Mouse (Mus musculus) brain, embryonic 18.5 days (tissue): ENCODE measurements around the gene Pdgfc.

Experiments
- DNase-seq: peaks from one replicate; pipeline ENCODE4 v3.0.0-alpha.2; 2012; ENCODE audit warnings: low read depth, low spot score

Pdgfc gene

DNA sequence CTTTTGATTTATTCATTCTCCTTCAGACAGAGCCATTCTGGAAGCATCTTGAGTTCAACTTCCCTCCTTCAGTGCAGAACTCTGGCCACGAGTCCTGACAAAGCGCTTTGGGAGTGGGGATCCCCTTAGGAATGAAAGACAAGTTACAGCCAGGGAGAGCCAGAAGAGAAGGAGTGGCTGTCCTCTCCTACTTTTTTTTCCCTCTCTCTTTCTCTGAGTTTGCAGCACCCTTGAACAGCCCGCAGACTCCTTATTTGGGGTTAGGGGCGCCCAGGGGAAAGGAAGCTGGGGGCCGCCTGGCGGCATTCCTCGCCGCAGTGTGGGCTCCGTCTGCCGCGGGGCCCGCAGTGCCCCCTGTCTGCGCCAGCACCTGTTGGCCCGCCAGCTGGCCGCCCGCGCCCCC is at the start of gene Pdgfc:
Gene Pdgfc (plus strand): TSS at position 266 of the 403 bp plus-strand sequence.
- DNase-seq, result no peak

DNA sequence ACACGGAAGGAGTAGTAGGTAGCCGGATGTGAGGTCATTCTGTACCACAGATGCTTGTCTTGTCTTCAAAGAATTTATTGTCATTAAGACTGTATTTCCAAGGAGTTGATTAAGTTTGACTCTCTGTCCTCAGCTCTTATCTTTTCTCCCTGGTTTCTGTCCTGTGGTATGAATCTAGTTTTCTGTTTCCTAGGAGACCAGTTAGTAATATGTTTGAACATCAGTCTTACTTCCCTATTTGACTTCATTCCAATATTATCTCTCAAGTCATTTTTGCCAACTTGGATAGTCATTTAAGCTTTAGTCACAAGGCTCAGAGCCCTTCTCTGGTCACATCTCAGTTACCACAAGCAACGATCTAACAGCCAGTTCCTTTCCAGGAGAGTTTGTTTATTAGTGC is 27.0 kb upstream of the Pdgfc start:
- DNase-seq, result no peak

DNA sequence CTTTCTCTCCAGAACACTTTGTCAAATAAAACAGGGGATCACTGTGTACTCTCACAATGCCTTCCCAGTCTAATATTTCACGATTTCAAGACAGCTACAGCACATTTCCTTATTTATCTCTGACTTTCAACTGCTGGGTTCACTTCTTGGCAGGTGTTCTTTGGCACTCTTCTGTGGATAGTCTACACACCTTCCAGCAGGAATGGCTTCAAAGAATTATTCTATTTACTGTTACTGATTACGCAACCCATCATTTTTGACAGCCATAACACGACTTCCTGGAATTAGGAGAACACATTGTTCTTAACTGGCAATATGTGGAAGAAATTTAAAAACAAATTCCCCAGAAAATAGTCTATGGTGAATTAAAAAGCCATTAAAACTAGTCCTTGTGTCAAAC is 26.3 kb upstream of the Pdgfc start:
- no peak for DNase-seq

DNA sequence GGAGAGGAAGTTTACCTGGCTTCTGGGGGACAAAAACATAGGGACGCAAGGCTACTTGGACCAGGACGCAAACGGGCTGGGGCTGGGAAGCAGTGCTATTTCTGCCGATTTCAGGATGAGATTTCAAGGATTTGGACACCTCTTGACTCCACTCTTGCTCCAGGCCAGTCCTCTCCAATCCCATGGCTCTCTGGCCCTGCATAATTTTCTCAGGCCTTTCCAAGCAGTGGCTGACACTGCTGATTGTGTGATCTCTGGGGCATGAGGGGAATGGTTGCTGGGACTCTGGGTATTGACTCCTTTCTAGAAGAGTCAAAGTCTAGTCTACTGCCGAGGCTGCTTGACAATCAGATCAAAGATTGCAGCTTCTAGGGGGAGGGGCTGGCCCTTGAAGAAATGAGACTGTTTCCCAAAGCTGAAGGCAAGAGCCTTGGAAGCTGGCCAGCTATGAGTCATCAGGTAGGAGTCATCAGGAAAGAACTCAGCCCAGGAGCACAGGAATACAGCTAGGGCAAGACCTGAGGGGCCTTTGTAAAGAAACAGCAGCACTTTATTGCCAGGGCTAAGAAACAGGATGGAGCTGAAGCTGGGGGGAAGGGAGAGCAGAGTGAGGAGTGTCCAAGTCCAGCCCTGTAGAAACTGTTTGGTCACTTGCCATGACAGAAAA is 18.7 kb upstream of the Pdgfc start:
- DNase-seq, result no peak

DNA sequence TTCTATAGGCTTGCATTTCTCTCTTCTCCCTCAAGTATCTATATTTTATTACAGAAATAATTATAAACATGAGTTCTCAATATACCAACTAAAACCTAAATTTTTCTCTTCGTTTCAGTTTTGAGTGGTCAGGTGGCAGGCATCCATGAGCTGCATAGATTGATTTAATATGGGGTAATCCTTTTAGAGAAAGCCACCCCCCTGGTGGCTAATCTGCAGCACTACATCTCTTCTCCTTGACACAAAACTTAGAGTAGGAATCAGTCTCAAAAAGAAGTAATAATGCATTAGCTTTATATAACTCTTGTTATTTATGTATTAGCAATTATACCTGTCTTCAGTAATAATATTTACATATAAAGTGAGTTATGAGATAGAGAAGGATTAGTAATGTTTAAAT is 16.2 kb upstream of the Pdgfc start:
- DNase-seq, result no peak

DNA sequence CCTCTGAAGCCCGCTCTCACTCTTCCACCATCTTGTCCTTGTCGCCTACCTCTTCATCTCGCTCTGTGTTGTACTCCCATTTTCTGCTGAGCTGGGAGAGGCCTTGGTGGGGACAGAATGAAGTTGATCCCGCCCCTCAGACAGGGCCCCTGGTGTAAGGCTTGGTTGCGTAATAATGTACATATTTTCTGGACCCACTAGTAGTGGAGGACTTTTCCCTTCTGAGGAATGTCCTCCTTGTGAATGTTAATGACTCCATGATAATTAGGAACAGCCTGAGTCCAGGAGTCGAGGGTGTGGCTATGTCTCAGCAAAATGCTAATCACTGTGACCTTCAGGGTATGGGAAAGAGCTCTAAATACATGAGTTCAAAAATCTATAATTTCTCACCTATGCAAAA is 14.4 kb upstream of the Pdgfc start:
- DNase-seq, result no peak

DNA sequence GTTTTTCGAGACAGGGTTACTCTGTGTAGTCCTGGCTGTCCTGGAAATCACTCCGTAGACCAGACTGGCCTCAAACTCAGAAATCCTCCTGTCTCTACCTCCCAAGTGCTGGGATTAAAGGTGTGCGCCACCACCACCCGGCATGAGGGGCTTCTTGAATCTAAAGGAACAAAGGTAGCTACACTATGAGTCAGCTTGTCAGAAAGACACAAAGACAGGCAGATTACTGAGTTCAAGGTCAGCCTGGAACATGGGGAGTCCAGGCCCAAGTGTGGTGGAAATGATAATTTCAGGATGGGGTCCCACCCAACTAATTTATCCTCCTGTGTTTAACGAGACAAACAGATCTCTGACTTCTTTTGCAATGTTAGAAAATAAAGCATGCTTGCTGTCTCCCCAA is 13.9 kb upstream of the Pdgfc start:
- no peak for DNase-seq

DNA sequence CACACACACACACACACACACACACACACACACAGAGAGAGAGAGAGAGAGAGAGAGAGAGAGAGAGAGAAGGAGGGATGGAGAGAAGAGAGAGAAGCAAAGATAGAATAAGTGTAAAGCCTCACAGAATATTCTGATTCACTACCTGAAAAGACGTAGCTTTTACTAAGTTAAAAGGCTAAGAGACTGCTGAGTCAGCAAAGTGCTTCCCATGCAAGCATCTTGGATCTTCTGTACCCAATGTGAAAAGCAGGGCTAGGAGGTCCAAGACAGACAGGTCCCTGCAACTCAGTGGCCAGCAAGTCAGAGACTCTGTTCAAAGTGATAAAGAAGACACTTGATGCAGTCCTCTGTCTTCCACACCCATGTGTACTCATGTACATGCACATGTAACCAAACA is 13.4 kb upstream of the Pdgfc start:
- no peak for DNase-seq

DNA sequence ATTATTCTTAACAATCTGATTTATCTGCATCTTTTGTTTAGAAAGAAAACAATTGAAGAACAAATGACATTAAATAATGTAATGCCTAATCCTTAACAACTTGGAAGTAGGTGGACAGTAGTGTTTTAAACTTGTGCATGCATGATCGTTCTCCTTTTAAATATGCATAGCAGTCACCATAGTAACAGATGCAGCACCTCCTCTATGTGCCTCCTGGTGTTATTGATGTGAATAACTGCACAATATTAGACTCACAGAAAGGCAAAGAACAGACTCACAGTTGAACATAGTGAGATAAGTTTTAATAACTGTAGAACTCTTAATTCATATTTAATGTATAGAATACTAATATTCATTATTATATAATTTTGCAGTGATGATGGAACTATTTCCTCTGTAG is 12.6 kb upstream of the Pdgfc start:
- no peak for DNase-seq

DNA sequence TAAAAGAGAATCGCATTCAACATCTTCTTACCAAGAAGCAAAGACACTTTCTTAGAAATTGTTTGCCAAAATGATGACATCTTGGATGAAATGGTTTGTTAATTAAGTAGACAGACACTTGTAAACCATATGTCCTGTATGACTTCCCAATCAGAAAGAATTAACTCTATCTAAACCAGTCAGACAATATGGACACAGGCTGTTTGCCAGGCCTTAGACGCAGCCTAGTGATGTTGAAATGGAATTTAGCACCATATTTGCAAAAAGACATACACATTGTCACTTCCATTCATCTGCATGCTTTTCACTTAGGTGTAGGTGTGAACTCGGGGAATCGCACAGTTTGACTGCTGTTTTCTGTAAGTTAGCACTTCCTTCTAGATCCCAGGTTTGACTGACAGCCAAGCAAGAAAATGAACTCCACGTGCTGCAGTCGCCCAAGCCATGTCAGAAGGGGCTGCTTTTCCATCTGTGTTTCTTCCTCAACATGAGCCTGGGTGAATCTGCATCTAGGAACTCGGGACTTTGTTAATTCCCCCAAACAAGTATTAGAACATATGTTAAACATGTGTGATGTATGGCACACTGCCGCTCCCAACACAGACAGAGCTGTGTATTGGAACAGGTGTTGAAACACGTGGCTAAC is 10.5 kb upstream of the Pdgfc start:
- no peak for DNase-seq

DNA sequence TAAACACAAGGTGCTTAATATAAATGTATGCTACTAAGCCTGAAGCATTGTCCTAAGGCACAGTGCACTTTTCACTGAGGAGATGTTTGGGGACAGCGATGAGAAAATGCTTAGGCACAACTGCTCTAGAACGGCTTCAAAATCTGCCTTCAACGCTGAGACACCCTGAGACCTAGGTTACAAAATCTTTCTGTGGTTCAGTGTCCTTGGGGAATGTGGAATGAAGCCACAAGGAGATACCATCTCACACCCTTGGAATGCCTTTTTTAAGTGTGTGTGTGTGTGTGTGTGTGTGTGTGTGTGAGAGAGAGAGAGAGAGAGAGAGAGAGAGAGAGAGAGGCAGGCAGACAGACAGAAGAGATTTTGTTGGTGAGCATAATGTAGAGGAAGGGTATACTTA is 7.9 kb upstream of the Pdgfc start:
- no peak for DNase-seq

DNA sequence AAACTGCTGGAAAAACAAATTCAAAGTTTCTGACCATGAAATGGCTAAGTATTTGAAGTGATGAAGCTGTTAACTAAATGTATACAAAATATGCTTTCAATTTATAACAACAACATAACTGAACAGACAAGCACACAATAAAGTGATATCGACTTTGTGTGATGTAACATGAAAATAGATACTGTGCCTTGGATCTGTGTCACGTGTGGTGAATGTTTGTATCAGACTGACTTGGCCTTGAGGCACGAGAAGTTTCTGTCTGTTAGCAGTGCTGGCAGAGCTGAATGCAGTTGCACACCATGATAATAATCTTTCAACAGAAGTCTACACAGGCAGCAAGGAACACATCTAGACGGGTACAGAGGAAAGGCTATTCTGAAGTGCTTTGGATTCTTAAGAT is 6.9 kb upstream of the Pdgfc start:
- no peak for DNase-seq

DNA sequence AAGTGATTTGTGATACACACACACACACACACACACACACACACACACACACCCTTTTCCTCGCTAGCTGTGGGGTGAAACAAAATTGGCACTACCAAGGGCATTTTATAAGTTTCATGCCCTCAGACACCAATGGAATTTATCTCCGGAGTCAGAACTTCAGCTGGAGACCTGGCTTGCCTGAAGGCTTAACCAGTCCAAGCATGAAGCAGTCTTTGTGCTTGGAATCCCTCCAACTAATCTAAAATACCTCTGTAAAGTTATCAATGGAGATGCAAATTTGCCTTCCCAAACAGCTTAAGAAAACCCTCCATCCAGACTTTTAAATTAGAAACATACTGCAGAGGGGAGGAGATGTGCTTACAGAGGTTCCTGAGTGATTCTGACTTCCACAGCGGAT is 6.3 kb upstream of the Pdgfc start:
- no peak for DNase-seq

DNA sequence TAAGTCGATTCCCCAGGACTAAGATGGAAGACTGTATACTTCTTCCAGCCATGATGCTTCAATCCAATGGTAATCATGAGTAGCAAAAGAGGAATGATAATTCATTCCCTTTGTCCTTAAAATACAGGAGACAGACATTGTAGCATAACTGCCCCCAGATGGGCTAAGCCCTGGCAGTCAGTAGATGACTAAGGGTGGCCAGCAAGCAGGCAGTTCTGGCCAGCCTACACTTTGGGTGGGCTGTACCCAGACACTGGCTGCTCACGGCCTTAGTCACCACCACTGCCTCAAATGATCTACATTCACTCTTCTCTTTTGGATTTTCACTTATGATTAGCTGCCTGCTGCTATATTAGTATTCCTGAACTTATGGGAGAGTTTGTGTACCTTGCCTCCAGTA is 5.9 kb upstream of the Pdgfc start:
- no peak for DNase-seq

DNA sequence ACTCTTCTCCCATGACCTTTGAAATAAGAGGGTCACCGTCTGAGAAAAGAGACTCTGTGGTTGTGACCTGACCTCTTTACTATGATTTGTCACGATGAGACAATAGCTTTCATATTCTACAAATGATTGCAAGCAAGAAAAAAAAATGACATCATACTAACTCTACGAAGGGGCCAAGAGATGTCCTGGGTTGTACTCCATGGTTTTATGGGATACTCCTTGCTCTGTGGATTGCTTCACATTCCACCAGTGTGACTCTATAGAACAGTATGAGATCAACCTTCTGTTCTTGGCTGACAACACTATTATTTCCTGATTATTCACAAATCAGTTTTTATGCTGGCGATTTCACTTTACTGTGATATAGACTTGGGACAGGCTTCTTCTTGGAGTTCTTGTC is 4.2 kb upstream of the Pdgfc start:
- no peak for DNase-seq

DNA sequence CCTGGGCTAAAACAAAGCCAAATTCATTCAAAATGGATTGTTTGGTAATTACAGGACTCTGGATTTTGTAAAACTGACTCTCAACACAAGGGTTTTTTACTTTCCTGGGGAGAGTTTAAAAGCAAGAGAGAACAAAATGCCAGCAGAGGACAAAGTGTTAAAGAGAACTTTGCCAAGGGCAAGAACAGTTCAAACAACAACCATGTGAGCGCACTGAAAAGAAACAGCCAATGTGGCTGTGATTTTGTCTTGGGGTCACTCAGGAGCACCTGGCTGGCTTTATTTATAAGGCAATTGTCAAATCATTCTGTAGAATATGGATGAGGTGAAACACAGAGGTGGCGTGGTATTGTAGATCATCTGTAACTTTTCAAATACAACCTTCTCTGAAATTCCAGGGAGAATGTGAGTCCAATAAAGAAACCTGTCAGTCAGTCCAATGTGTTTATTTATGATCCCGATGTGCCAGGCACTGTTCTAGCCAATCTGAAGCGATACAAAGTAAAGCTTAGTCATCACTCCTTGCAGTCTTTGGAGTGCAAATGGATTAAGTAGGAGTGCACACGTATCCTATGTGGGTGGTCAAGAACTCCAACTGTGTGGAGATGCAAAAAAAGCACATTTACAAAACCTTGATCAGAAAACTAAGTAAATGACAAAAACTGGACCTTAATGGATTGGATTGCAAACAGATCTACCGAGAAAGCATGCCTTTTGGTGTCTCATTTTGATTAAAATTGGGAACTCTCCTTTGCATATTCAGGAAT is 1.7 kb upstream of the Pdgfc start:
- DNase-seq, result no peak

DNA sequence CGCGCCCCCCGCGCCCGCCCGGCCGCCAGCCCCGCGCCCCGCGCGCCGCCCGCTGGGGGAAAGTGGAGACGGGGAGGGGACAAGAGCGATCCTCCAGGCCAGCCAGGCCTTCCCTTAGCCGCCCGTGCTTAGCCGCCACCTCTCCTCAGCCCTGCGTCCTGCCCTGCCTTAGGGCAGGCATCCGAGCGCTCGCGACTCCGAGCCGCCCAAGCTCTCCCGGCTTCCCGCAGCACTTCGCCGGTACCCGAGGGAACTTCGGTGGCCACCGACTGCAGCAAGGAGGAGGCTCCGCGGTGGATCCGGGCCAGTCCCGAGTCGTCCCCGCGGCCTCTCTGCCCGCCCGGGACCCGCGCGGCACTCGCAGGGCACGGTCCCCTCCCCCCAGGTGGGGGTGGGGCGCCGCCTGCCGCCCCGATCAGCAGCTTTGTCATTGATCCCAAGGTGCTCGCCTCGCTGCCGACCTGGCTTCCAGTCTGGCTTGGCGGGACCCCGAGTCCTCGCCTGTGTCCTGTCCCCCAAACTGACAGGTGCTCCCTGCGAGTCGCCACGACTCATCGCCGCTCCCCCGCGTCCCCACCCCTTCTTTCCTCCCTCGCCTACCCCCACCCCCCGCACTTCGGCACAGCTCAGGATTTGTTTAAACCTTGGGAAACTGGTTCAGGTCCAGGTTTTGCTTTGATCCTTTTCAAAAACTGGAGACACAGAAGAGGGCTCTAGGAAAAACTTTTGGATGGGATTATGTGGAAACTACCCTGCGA is 517 bp downstream of the Pdgfc start:
- no peak for DNase-seq

DNA sequence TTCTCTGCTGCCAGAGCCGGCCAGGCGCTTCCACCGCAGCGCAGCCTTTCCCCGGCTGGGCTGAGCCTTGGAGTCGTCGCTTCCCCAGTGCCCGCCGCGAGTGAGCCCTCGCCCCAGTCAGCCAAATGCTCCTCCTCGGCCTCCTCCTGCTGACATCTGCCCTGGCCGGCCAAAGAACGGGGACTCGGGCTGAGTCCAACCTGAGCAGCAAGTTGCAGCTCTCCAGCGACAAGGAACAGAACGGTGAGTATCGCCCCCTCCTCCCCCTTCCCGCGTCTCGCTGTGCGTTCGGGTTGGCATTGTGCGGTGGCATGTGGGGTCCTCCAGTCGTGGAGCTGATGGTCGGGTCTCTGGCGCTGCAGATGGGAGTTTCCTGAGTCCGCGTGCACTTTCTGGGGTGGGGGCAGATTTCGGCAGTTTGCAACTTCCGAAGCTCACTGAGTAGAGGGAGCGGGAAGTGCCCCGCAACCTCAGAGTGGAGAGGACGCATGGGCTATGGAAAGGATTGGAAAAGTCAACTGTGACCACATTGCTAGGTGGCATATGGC is 1.2 kb downstream of the Pdgfc start:
- DNase-seq, result no peak

DNA sequence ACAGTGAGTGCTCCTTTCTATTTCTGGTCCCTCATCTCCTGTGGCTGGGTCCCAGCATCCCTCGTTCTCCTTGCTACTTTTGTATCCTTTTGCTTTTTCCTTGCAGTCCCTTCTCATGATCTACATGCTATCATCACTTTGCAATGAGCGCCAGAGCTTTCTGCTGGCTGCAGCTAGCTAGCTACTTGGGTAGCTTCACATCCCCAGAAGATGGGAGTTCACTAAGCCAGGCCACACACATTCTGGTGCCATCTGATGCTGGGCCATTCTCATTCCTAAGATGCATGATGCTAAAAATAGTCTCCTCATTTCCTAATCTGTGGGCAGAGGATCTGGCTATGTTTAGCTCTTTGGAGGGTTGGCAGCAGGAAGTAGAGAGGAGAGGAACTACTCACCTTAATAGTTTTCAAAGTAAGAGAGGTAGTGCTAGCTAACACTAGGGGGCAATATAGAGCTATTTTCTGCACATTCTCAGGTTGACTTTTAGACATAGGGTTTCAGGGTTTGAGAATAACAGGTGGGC is 3.0 kb downstream of the Pdgfc start:
- no peak for DNase-seq

DNA sequence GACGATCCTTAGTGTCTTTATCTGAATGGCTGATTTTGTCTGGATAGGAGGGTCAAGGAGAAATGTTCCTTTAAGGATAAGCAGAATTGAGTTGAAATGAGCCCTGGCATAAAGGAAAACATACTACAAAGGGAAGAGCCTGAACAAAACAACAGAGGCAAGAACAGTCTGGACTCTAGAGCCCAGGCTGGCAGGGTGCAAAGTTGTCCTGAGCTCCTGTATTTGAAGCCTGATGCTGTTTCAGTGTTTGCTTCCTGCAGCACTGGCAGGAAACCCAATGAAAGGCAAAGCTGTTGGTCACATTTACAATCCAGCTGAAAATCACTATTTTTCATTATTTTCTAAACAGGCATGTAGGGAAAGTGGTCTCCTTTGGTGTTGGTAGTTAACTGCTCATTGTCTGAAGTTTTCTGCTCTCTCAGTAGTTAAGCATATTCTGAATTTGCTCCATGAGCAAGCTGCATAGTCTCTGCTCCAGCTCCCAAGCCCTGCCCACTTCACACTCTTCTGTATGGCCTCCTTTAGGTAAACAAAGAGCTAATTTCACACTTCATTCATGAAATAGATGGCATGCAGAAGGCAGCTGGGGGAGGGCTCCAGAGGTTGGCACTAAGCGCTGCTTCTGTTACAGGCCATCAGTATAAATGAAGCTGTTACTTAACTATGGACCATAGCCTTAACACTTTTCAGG is 8.6 kb downstream of the Pdgfc start:
- no peak for DNase-seq

DNA sequence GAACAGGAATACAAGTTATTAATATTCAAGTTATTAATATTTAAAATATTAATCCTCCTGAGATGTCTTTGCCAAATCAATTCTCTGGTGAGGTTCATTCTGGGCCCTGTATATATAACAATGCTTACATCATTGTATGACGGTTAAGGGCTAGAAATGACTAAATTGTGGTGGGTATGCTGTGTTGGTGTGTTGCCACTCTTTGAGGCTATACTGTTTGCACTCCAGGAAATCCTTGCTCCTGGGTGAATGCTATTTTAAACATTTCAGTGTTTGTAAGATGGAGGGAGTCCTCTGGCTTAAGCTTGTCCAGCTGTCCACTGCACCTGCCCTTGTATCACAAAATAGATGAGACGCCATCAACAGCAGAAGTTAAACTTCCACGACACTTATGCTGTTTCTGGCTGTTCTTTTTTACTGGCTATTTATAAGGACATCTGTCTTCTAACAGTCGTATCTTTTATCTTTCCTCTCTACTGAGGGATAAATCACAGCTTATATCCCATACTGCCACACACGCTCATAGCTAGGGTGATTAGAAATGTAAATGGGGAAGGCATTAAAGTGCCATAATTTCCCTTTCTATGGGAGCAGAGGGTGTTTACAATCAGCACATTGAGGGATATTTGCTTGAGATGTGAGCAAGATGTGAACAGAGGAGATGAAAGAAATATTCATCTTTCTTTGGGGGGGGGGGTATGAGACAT is 9.3 kb downstream of the Pdgfc start:
- no peak for DNase-seq
